Mouse (Mus musculus): Measurements from ENCODE around the gene Zdhhc1. TPM values are rescaled to one million over a fixed set of nuclear protein-coding genes. Genes with fewer than 3 reads are reported as not detected.

Zdhhc1 gene
- polyA plus RNA-seq, 1 experiment from 2014 or later = 19.0 TPM

- Histone ChIP-seq H3K9ac (ENCODE audit: low read depth, low read length) (peak overlapping the region; percentile 47), H3K9me3 (ENCODE audit: control insufficient read depth, low read length) (no peaks in the 10 kb centered on the region), H3K27me3 (ENCODE audit: control insufficient read depth, insufficient read depth, low read length) (peaks cover 2% of the 10 kb centered on the region; the same call in 1 of the 2 replicates), H3K4me1 (replicated peaks; ENCODE audit: control insufficient read depth, insufficient read depth, low read length) (peaks cover 23% of the 10 kb centered on the region), H3K36me3 (ENCODE audit: control insufficient read depth, insufficient read depth, low read length) (peaks cover 5% of the 10 kb centered on the region; the same call in 1 of the 2 replicates), H3K27ac (ENCODE audit: low read depth, low read length) (peak overlapping the region; percentile 58), H3K4me3 (ENCODE audit: low read depth, low read length) (peak overlapping the region; percentile 12; the same call in 1 of the 2 replicates), H3K4me2 (replicated peaks; ENCODE audit: low read depth, low read length) (peak overlapping the region; percentile 95)
- peak; percentile 62 for DNase-seq (ENCODE audit: low spot score)
- WGBS = 0% methylated on average over 3 of the region's 3 CpGs
- ATAC-seq (ENCODE audit: low FRiP score) = peak; percentile 43; the same call in 1 of the 2 replicates
Measured at GRCm38 (mm10) chr8:105521061-105521460, 24.4 kb upstream of the Zdhhc1 start.

GRCm38 (mm10) chr8:105520521-105520920 is 23.8 kb upstream of the Zdhhc1 start:
- WGBS = 23% methylated on average over 5 of the region's 5 CpGs
- peak overlapping the region; percentile 47 for H3K9ac ChIP-seq (ENCODE audit: low read depth, low read length)
- peak overlapping the region; percentile 12; the same call in 1 of the 2 replicates for H3K4me3 ChIP-seq (ENCODE audit: low read depth, low read length)
- ATAC-seq (ENCODE audit: low FRiP score) (no peak), DNase-seq (ENCODE audit: low spot score) (peak; percentile 35)
- peaks cover 23% of the 10 kb centered on the region for H3K4me1 ChIP-seq (replicated peaks; ENCODE audit: control insufficient read depth, insufficient read depth, low read length)
- no peaks in the 10 kb centered on the region for H3K9me3 ChIP-seq (ENCODE audit: control insufficient read depth, low read length)
- H3K27me3 ChIP-seq (ENCODE audit: control insufficient read depth, insufficient read depth, low read length) = peaks cover 2% of the 10 kb centered on the region; the same call in 1 of the 2 replicates
- H3K36me3 ChIP-seq (ENCODE audit: control insufficient read depth, insufficient read depth, low read length) = peaks cover 5% of the 10 kb centered on the region; the same call in 1 of the 2 replicates
- peak overlapping the region; percentile 95 for H3K4me2 ChIP-seq (replicated peaks; ENCODE audit: low read depth, low read length)
- H3K27ac ChIP-seq (ENCODE audit: low read depth, low read length) = peak overlapping the region; percentile 58

- peak overlapping the region; percentile 56 for H3K4me3 ChIP-seq (ENCODE audit: low read depth, low read length)
- WGBS = 3% methylated on average over 2 of the region's 2 CpGs
- peak overlapping the region; percentile 95 for H3K4me2 ChIP-seq (replicated peaks; ENCODE audit: low read depth, low read length)
- no peak for ATAC-seq (ENCODE audit: low FRiP score)
- peak; percentile 40 for DNase-seq (ENCODE audit: low spot score)
- H3K9ac ChIP-seq (ENCODE audit: low read depth, low read length) = peak overlapping the region; percentile 84
- peaks cover 23% of the 10 kb centered on the region for H3K4me1 ChIP-seq (replicated peaks; ENCODE audit: control insufficient read depth, insufficient read depth, low read length)
- peak overlapping the region; percentile 39; the same call in 1 of the 2 replicates for H3K27ac ChIP-seq (ENCODE audit: low read depth, low read length)
- H3K36me3 ChIP-seq (ENCODE audit: control insufficient read depth, insufficient read depth, low read length) = peaks cover 5% of the 10 kb centered on the region; the same call in 1 of the 2 replicates
- peaks cover 2% of the 10 kb centered on the region; the same call in 1 of the 2 replicates for H3K27me3 ChIP-seq (ENCODE audit: control insufficient read depth, insufficient read depth, low read length)
- H3K9me3 ChIP-seq (ENCODE audit: control insufficient read depth, low read length) = no peaks in the 10 kb centered on the region
Measured at GRCm38 (mm10) chr8:105519591-105519990, 22.9 kb upstream of the Zdhhc1 start.

GRCm38 (mm10) chr8:105518436-105519313 is 22.0 kb upstream of the Zdhhc1 start, which contains the start of gene Hsd11b2:
TSS of gene Hsd11b2 (plus strand) at chr8:105518755.
- DNase-seq (ENCODE audit: low spot score) = peak; percentile 75
- WGBS = under 1% methylated on average over 66 of the region's 68 CpGs
- Histone ChIP-seq H3K4me3 (ENCODE audit: low read depth, low read length) (peak within 1 kb of the TSS; percentile 56), H3K36me3 (ENCODE audit: control insufficient read depth, insufficient read depth, low read length) (peaks cover 5% of the 10 kb centered on the region; the same call in 1 of the 2 replicates), H3K4me1 (replicated peaks; ENCODE audit: control insufficient read depth, insufficient read depth, low read length) (peaks cover 23% of the 10 kb centered on the region), H3K4me2 (replicated peaks; ENCODE audit: low read depth, low read length) (peak within 1 kb of the TSS; percentile 95), H3K27me3 (ENCODE audit: control insufficient read depth, insufficient read depth, low read length) (peaks cover 2% of the 10 kb centered on the region; the same call in 1 of the 2 replicates), H3K9ac (ENCODE audit: low read depth, low read length) (peak within 1 kb of the TSS; percentile 84), H3K27ac (ENCODE audit: low read depth, low read length) (peak within 1 kb of the TSS; percentile 54), H3K9me3 (ENCODE audit: control insufficient read depth, low read length) (no peaks in the 10 kb centered on the region)
- peak; percentile 68 for ATAC-seq (ENCODE audit: low FRiP score)

GRCm38 (mm10) chr8:105517346-105517745 is 20.6 kb upstream of the Zdhhc1 start:
- Histone ChIP-seq H3K27me3 (ENCODE audit: control insufficient read depth, insufficient read depth, low read length) (peaks cover 2% of the 10 kb centered on the region; the same call in 1 of the 2 replicates), H3K4me3 (ENCODE audit: low read depth, low read length) (no peak overlapping the region), H3K4me2 (replicated peaks; ENCODE audit: low read depth, low read length) (no peak overlapping the region), H3K9ac (ENCODE audit: low read depth, low read length) (no peak overlapping the region), H3K36me3 (ENCODE audit: control insufficient read depth, insufficient read depth, low read length) (no peaks in the 10 kb centered on the region), H3K27ac (ENCODE audit: low read depth, low read length) (no peak overlapping the region), H3K9me3 (ENCODE audit: control insufficient read depth, low read length) (no peaks in the 10 kb centered on the region), H3K4me1 (replicated peaks; ENCODE audit: control insufficient read depth, insufficient read depth, low read length) (peaks cover 23% of the 10 kb centered on the region)
- no peak for DNase-seq (ENCODE audit: low spot score)
- no peak for ATAC-seq (ENCODE audit: low FRiP score)
- WGBS = 49% methylated on average over 8 of the region's 8 CpGs

GRCm38 (mm10) chr8:105516018-105516645 is 19.4 kb upstream of the Zdhhc1 start:
- H3K9me3 ChIP-seq (ENCODE audit: control insufficient read depth, low read length) = no peaks in the 10 kb centered on the region
- H3K4me2 ChIP-seq (replicated peaks; ENCODE audit: low read depth, low read length) = peak overlapping the region; percentile 38
- H3K4me3 ChIP-seq (ENCODE audit: low read depth, low read length) = no peak overlapping the region
- H3K36me3 ChIP-seq (ENCODE audit: control insufficient read depth, insufficient read depth, low read length) = no peaks in the 10 kb centered on the region
- peak overlapping the region; percentile 47; the same call in 1 of the 2 replicates for H3K27ac ChIP-seq (ENCODE audit: low read depth, low read length)
- H3K27me3 ChIP-seq (ENCODE audit: control insufficient read depth, insufficient read depth, low read length) = peaks cover 2% of the 10 kb centered on the region; the same call in 1 of the 2 replicates
- WGBS = 10% methylated on average over 12 of the region's 12 CpGs
- peak overlapping the region; percentile 49; the same call in 1 of the 2 replicates for H3K9ac ChIP-seq (ENCODE audit: low read depth, low read length)
- DNase-seq (ENCODE audit: low spot score) (peak; percentile 90), ATAC-seq (ENCODE audit: low FRiP score) (peak; percentile 62)
- peaks cover 21% of the 10 kb centered on the region for H3K4me1 ChIP-seq (replicated peaks; ENCODE audit: control insufficient read depth, insufficient read depth, low read length)

- H3K27ac ChIP-seq (ENCODE audit: low read depth, low read length) = no peak overlapping the region
- no peak overlapping the region for H3K4me2 ChIP-seq (replicated peaks; ENCODE audit: low read depth, low read length)
- no peak for ATAC-seq (ENCODE audit: low FRiP score)
- H3K27me3 ChIP-seq (ENCODE audit: control insufficient read depth, insufficient read depth, low read length) = peaks cover 2% of the 10 kb centered on the region; the same call in 1 of the 2 replicates
- no peak overlapping the region for H3K9ac ChIP-seq (ENCODE audit: low read depth, low read length)
- H3K9me3 ChIP-seq (ENCODE audit: control insufficient read depth, low read length) = no peaks in the 10 kb centered on the region
- H3K4me3 ChIP-seq (ENCODE audit: low read depth, low read length) = no peak overlapping the region
- no peaks in the 10 kb centered on the region for H3K36me3 ChIP-seq (ENCODE audit: control insufficient read depth, insufficient read depth, low read length)
- WGBS = 78% methylated on average over 5 of the region's 5 CpGs
- DNase-seq (ENCODE audit: low spot score) = no peak
- peaks cover 10% of the 10 kb centered on the region for H3K4me1 ChIP-seq (replicated peaks; ENCODE audit: control insufficient read depth, insufficient read depth, low read length)
Measured at GRCm38 (mm10) chr8:105514656-105515055, 18.0 kb upstream of the Zdhhc1 start.

GRCm38 (mm10) chr8:105514194-105514593 is 17.5 kb upstream of the Zdhhc1 start:
- Histone ChIP-seq H3K36me3 (ENCODE audit: control insufficient read depth, insufficient read depth, low read length) (no peaks in the 10 kb centered on the region), H3K9me3 (ENCODE audit: control insufficient read depth, low read length) (no peaks in the 10 kb centered on the region), H3K4me1 (replicated peaks; ENCODE audit: control insufficient read depth, insufficient read depth, low read length) (peaks cover 5% of the 10 kb centered on the region), H3K9ac (ENCODE audit: low read depth, low read length) (no peak overlapping the region), H3K4me2 (replicated peaks; ENCODE audit: low read depth, low read length) (no peak overlapping the region), H3K27me3 (ENCODE audit: control insufficient read depth, insufficient read depth, low read length) (peaks cover 2% of the 10 kb centered on the region; the same call in 1 of the 2 replicates), H3K4me3 (ENCODE audit: low read depth, low read length) (no peak overlapping the region), H3K27ac (ENCODE audit: low read depth, low read length) (no peak overlapping the region)
- no peak for ATAC-seq (ENCODE audit: low FRiP score)
- no peak for DNase-seq (ENCODE audit: low spot score)
- WGBS = 87% methylated on average over 6 of the region's 6 CpGs
